Mouse (Mus musculus) liver, postnatal 0 days (tissue): ENCODE results near the gene Ankmy1.

ENCODE experiments used
- CTCF ChIP-seq: sonication (generic); IDR thresholded peaks from 2 replicates; pipeline ENCODE4 v1.5.1; 2016; ENCODE audit warnings: antibody characterized with exemption, low read depth
- EP300 ChIP-seq: IDR thresholded peaks from 2 replicates; pipeline ENCODE4 v1.6.1; 2016; ENCODE audit warnings: antibody characterized with exemption, low read depth, mild to moderate bottlenecking

DNA sequence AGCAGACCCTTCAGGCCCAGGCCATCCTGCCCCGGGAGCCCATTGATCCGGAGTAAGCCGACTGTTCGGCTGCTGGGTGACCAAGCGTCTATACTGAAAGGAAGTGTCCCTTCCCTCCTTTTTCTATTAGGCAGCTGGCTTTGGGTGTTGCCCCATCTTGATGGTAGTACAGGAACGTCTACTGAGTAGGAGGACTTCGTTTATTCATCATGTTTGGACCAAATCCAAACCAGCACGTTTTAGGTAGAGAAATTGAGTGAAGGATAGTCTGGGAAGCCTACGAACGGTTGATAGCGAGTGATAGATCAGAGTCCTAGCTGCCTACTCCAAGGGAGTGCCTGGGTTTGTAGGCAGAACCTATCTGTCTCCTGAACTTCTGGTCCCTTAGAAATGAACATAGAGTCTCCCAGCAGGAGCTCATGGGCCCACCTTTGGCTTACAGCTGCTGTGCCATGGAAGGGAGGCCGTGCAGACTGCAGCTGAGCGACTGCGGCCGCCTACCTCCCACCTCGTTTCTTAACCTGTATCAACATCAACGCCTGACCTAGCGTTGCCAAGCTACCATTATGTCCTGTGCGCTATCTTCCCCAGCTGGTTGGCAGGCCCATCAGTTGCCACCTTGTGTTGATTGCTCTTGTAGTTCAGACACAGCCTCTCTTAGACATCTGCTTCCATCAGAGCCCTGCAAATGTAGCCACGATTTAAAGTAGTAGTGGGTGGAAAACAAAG, 5.1 kb upstream of the Ankmy1 start:
- TF ChIP-seq CTCF (no peak), EP300 (no peak)
